Mouse (Mus musculus) lung, embryonic 15.5 days (tissue): ENCODE data around the gene Prkcb. TPM values are rescaled to one million over a fixed set of nuclear protein-coding genes. Genes with fewer than 3 reads are reported as not detected.

Source experiments
- ATAC-seq: fragments of 200-750 bp; cut with Nextera tagmentation; 2 replicates; pipeline ENCODE4 v1.8.0; 2017; ENCODE audit warnings: moderate number of reproducible peaks, borderline replicate concordance; ENCODE audit not compliant: low FRiP score, low TSS enrichment; ENCODE audit errors: extremely low read depth
- H3K27ac ChIP-seq: fragments of 300-500 bp; sonication (generic); 2 replicates; pipeline ENCODE4 v1.5.1; 2015; ENCODE audit warnings: moderate library complexity, mild to moderate bottlenecking, inconsistent platforms
- H3K27me3 ChIP-seq: fragments of 300-500 bp; sonication (generic); 2 replicates; pipeline ENCODE4 v1.6.1; 2015; ENCODE audit warnings: inconsistent platforms
- H3K36me3 ChIP-seq: fragments of 300-500 bp; sonication (generic); 2 replicates; pipeline ENCODE4 v1.6.1; 2015; ENCODE audit warnings: inconsistent platforms
- H3K4me1 ChIP-seq: fragments of 300-500 bp; sonication (generic); 2 replicates; pipeline ENCODE4 v1.6.1; 2015; ENCODE audit warnings: inconsistent platforms
- H3K4me2 ChIP-seq: fragments of 300-500 bp; sonication (generic); 2 replicates; pipeline ENCODE4 v1.6.1; 2015; ENCODE audit warnings: inconsistent platforms, mild to moderate bottlenecking, moderate library complexity
- H3K4me3 ChIP-seq: fragments of 300-500 bp; sonication (generic); 2 replicates; pipeline ENCODE4 v1.5.1; 2015; ENCODE audit warnings: mild to moderate bottlenecking, inconsistent platforms
- H3K9ac ChIP-seq: fragments of 300-500 bp; sonication (generic); 2 replicates; pipeline ENCODE4 v1.6.1; 2015; ENCODE audit warnings: inconsistent platforms
- H3K9me3 ChIP-seq: fragments of 300-500 bp; sonication (generic); 2 replicates; pipeline ENCODE4 v1.6.1; 2016; ENCODE audit warnings: inconsistent platforms
- WGBS: fragments of 180-500 bp; shearing (Covaris S2); methylation state at CpG from one replicate; pipeline ENCODE4 v1.1.7; 2015; 5-methylcytosine and 5-hydroxymethylcytosine counted together
- polyA plus RNA-seq: library from polyadenylated mRNA; unstranded; fragments of >200 nt; fragmentation: Nextera tagmentation; extraction: Ambion mirVana; gene quantifications from 2 replicates; pipeline ENCODE4 v1.2.1, GENCODE M21; 2015

Gene Prkcb
- polyA plus RNA-seq, 1 experiment from 2014 or later = 7.1 TPM

DNA sequence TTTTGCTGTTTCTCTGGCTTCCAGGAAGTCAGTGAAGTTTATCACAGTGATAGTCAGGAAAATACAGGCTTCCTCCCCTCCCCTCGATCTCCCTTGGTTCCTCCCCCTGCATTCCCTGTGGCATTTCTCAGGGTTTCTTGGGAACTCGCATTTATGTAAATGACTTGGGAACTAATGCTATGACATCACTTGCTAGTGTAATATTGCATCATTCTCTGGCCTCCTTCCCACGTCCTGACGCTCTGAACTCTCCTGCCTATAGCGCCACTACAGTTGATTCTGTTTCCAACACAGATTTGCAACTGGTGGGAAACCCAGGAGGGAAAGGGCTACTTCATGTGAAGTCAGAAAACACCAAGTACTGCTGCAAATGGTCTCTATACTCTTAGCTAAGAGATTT is 384.4 kb downstream of the Prkcb start:
- H3K27ac ChIP-seq = no peak overlapping the region
- ATAC-seq = no peak
- no peaks in the 10 kb centered on the region for H3K9me3 ChIP-seq
- no peak overlapping the region for H3K4me3 ChIP-seq
- H3K4me2 ChIP-seq = no peak overlapping the region
- H3K36me3 ChIP-seq = no peaks in the 10 kb centered on the region
- 42% methylated on average over 5 of the region's 5 CpGs for WGBS
- peaks cover 5% of the 10 kb centered on the region; the same call in 1 of the 2 replicates for H3K4me1 ChIP-seq
- H3K9ac ChIP-seq = no peak overlapping the region
- peaks cover 15% of the 10 kb centered on the region for H3K27me3 ChIP-seq

DNA sequence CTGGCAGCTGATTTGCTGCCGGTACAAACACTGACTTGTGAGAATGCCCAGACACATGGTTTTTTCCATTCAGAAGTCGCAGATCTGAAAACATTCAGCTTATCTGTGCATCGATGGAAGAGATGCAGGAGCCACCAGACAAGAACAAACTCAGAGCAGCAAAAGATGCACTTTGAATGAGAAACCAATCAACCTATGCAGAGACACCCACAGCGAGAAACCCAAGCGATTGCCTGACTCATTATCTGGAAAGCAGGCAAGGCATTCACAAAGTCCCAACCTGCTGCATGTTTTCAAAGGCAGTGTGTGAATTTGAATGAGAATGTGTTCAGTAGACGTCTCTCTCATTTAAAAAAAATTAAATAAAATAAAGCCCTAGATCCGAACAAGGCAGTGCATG is 386.7 kb downstream of the Prkcb start:
- Histone ChIP-seq H3K27ac (no peak overlapping the region), H3K4me3 (no peak overlapping the region), H3K9ac (no peak overlapping the region), H3K9me3 (no peaks in the 10 kb centered on the region), H3K27me3 (peaks cover 11% of the 10 kb centered on the region), H3K36me3 (no peaks in the 10 kb centered on the region), H3K4me1 (peaks cover 5% of the 10 kb centered on the region; the same call in 1 of the 2 replicates), H3K4me2 (no peak overlapping the region)
- WGBS = 76% methylated on average over 7 of the region's 7 CpGs
- no peak for ATAC-seq

Other genes with a start within 250 kb of the Prkcb start
- 56.9 and 58.7 TPM in 2 replicates for gene Ubfd1, start 221.6 kb upstream of the Prkcb start, polyA plus RNA-seq
- 15.1 and 17.0 TPM in 2 replicates for gene Ears2, start 221.5 kb upstream of the Prkcb start, polyA plus RNA-seq
- gene Ndufab1, start 186.9 kb upstream of the Prkcb start, polyA plus RNA-seq = 634 and 676 TPM in 2 replicates
- 15.4 and 15.6 TPM in 2 replicates for gene Palb2, start 155.8 kb upstream of the Prkcb start, polyA plus RNA-seq
- gene Dctn5, start 155.7 kb upstream of the Prkcb start, polyA plus RNA-seq = 120 and 121 TPM in 2 replicates
- 155 TPM in 2 replicates for gene Plk1, start 129.3 kb upstream of the Prkcb start, polyA plus RNA-seq
- gene Ern2, start 102.5 kb upstream of the Prkcb start, polyA plus RNA-seq = 0.09 and 0.27 TPM in 2 replicates
- 1.7 and 2.1 TPM in 2 replicates for gene Chp2, start 69.3 kb upstream of the Prkcb start, polyA plus RNA-seq